Mouse (Mus musculus) large intestine, adult 2 months (tissue): ENCODE data around the gene Rtel1. TPM values are rescaled to one million over a fixed set of nuclear protein-coding genes. Genes with fewer than 3 reads are reported as not detected.

Experiments
- DNase-seq: peaks from one replicate; pipeline ENCODE4 v3.0.0-alpha.2; 2012; ENCODE audit warnings: low read depth, low spot score
- WGBS: fragments of 180-500 bp; shearing (Covaris S2); methylation state at CpG from one replicate; pipeline ENCODE4 v1.1.7; 2018; 5-methylcytosine and 5-hydroxymethylcytosine counted together
- polyA plus RNA-seq: library from polyadenylated mRNA; depleted of rRNA; stranded (reverse); fragments of >200 nt; gene quantifications from 2 replicates; pipeline ENCODE4 v1.2.3, GENCODE M21; 2012; rRNA removed

Gene Rtel1
- polyA plus RNA-seq, 1 experiment: 39.6 TPM

DNA sequence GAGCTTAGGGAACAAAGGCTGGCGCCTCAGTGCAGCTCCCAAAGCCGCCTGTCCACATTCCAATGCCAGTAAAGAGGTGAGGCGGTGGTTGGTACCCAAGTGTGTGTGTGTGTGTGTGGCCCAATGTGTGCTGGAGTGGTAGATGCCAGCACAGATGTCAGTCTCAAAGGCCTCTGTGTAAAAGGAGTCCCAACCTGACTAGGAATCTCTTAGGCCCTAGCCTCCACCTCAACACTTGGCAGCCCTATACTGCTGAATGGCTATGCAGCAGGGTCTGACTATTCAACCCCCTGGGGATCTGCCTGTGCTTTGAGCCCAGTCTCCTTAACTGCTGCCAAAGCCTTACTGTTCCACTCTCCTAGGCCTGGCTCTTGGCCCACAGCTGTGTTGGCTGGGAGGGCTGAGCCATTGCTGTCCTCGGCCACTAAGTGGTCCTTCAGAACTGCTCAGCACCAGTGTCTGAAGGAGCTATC is 65.4 kb downstream of the Rtel1 start:
- WGBS: 81% methylated on average over 4 of the region's 4 CpGs

DNA sequence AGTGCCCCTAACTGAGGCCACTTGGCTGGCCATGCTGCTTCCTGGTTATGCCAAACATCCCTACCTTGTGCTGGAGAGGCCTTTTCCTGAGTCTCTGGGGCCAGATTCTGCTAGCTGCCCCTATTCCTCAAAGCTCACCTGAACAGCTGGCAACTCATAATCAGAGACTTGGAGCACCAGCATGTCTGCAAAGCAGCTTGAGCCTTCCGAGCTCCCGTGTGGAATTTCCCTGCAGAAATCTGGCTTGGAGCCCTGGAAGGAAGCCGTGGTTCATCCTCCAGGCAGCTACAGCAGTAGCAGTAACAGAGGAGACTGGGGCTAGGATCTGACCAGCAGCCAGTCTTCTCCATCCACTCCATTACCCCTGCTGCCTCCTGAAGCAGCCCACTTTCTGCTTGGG is 66.3 kb downstream of the Rtel1 start:
- DNase-seq: no peak
- 69% methylated on average over 3 of the region's 3 CpGs for WGBS

More for the DNA sequence above, 65.4 kb downstream of the Rtel1 start:
- DNase-seq: no peak

DNA sequence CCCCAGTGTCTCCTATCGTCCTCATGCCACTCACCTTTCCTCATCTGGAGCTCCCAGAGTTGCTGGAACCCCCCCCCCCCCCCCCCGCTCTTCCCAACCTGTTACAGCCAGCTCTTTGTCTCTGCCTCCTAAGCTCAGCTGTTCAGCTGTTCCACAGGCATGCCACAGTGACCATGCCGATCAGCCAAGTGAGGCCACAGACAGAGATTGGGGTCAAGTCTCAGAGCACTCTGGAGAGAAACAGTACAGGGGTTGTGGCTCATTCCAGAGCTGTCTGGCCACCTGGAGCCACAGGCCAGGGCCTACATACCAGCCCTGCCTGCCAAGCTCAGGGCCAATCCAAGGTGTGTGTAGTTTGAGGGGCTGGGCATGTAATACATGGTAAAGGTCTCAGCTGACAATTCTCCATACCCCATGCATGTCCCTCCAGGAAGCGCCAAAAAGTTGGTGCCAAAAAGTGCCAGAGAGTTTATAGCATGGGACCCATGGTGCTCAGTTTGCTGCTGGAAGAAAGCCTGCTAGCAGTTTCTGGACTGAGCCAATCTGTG is 67.2 kb downstream of the Rtel1 start:
- DNase-seq: no peak
- 77% methylated on average over 4 of the region's 4 CpGs for WGBS

DNA sequence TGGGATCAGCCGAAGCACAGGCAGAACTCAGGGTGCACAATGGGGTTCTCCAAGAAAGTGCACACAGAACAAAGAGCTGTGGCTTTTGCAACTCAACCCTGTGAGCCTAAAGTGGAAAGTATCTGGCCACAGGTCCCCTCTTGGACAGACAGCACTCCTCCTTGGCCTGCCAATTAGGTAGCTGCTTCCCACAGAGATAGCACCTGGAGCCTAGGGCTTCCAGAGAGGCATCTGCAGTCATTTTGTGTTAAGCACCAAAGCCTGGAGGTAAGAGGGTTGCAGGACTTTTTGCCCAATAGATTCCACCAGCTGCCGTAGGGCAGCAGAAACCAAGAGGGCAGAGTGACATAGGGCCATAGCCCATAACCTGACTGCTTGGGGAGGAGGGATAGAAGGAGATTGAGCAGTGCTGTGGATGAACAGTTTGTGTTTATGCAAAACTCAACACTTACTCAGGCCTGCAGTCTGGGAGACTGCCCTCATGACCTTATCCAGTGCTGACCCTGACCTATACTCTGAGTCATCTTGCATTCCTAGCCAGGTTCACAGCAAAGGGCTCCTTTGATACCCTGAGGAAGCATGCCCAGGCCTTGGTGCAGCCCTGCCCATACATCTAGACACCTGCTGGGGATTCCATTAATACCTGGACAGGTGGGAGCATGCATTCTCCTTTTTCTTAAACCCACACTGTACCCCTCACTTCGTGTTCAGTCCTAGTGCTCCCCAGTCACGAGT is 70.8 kb downstream of the Rtel1 start:
- 63% methylated on average over 4 of the region's 4 CpGs for WGBS
- DNase-seq: no peak

DNA sequence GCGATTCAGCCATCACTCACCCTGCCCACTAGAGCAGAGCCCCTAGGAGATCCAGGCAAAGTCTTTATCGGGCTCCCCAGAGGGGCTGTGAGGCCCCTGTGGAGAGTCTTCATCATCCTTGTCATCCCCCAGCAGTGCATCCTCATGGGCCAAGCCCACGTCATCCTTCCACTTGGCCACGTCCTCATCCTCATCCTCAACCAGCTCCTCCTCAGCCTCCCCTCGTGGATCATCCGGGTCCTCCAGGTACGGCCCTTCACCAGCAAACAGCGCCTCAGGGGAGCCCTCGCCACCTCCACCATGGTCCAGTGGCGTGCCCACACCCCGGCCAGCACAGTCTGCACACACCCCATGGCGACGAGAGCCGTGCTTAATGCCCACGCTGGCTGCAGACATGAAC is 71.5 kb downstream of the Rtel1 start:
- WGBS: 87% methylated on average over 15 of the region's 15 CpGs

DNA sequence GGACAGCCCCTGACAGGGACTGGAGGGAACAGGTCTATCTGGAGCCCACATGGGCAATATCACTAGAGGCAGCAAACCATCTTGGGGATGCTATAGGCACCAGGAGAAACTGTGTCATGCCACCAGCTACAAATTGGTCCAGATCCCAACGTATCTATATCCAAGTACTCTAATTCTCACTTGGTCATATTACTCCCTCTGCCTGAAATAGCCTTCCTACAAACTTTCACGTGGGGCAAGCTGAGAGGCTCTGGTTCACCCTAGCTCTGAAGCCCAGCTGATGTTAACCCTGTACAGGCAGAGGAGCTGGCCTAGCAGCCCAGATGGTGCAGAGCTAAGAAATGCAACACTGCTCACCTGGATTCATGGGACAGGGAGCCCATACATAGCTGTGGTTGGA is 72.0 kb downstream of the Rtel1 start:
- no peak for DNase-seq
- 52% methylated on average over 2 of the region's 2 CpGs for WGBS

More for the DNA sequence above, 71.5 kb downstream of the Rtel1 start:
- no peak for DNase-seq

DNA sequence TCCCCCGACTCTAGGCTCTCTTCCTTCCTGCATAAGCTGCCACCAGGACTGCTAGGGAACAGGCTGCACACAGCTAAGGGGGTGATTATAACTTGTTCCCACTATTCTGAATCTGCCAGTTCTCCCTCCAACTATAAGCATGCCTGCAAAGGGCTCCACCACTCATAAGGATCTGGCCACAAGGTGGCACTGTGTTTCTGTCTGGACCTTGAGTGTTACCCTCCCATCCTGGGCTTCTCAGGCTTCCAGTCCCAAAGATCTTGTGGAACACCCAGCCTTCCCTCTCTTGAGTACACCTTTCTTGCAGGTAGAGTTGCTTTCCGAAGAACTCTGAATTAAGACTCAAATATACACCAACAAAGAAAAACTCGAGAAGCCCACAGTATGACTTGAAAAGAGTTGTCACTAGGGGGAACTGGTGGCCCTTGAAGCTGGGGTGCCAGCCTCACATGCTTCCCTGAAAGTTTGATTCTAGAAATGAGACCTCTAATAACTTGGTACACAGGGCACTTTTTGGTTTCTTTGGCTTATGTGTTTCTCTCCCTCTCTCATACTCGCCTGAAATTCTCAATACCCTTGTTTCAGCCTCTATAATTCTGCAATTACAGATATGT is 73.2 kb downstream of the Rtel1 start:
- 26% methylated on average over 4 of the region's 4 CpGs for WGBS
- DNase-seq: peak; percentile 64

DNA sequence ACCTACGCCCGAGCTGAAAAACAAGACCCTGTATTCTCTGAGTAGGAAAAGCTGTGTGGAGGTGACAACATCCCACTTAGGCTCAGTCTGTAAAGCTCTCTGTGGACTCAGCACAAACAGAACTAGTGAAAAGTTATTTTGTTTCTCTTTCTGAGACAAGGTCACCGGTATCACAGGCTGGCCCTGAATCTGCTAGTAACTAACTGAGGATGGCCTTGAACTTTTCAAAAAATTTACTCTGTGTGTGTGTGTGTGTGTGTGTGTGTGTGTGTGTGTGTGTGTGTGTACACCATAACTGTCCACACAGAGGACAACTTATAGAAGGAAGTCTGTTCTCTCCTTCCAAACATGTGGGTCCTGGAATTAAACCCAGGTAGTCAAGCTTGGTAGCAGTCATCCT is 74.5 kb downstream of the Rtel1 start:
- no peak for DNase-seq
- 92% methylated on average over 3 of the region's 3 CpGs for WGBS

DNA sequence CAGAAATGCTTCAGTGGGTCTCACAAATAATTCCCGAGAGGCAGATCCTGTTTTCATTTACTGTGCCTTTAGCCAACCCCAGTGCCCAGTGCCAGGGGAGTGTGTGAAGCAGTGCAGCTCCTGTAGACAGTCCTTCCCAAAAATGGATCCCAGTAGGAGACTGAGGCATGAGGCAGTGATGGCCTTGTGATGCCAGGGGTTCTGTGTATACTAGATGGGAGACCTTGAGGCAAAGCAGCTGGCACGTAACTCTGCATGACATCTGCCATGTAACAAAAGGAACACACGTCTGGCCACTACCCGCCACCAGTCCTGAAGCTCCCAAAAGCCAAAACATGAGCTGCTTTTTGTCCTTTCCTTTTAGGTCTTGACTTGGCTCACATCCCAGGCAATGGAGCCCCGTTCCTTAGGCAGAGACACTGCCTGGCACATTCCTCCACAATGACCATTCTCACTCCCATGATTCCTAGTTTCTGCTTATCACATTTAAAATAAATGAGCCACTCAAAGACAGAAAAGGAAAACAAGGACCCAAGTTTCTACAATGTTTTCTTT is 77.7 kb downstream of the Rtel1 start:
- DNase-seq: no peak
- 67% methylated on average over 5 of the region's 5 CpGs for WGBS

DNA sequence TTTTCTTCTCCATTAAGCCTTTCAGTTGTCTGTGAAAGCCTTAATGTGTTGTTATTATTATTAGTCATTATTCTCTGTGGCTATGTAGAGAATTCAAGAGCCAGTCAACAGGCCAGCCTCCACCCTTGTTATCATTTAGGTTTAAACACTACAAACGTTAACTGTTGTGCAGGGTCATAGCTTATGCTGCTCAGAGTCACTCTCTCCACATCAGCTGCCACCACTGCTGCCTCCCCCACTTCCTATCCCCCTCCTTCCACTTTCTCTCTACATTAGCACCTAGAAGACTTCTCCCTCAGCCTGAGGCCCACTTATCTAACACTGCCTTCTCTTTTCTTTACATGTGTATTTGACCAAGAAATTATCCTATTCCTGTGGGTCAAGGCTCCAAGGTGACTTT is 82.0 kb downstream of the Rtel1 start:
- 24% methylated on average over 1 of the region's 1 CpGs for WGBS

DNA sequence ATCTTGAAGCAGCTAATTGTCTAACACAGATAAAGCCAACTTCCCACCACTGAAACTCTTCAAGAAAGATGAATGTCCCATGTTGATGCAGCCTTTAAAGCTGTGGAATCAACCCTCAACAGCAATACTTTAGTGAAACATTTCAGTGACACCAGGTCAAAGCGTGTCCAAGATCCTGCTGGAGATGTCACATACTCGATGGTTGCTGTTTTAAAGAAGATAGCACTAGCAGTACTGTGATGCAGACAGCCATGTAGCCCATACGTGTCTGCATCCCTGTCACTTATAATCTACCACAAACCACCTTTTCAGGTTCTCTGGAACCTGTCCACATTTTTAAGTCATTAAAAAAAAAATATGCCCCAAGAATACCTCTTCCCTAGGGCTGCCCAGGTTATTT is 84.2 kb downstream of the Rtel1 start:
- WGBS: 89% methylated on average over 3 of the region's 3 CpGs
- no peak for DNase-seq

More for the DNA sequence above, 82.0 kb downstream of the Rtel1 start:
- no peak for DNase-seq

Other genes with a start within 250 kb of the Rtel1 start
- gene Kcnq2, start 184.4 kb upstream of the Rtel1 start, polyA plus RNA-seq: 0.37 and 0.43 TPM in 2 replicates
- 3.4 and 3.9 TPM in 2 replicates for gene Eef1a2, start 162.7 kb upstream of the Rtel1 start, polyA plus RNA-seq
- gene Ppdpf, start 132.5 kb upstream of the Rtel1 start, polyA plus RNA-seq: 168 and 172 TPM in 2 replicates
- 23.9 and 28.2 TPM in 2 replicates for gene Ptk6, start 117.0 kb upstream of the Rtel1 start, polyA plus RNA-seq
- 0.87 and 1.3 TPM in 2 replicates for gene Srms, start 106.6 kb upstream of the Rtel1 start, polyA plus RNA-seq
- 0.32 and 0.77 TPM in 2 replicates for gene Fndc11, start 99.7 kb upstream of the Rtel1 start, polyA plus RNA-seq
- gene Helz2, start 77.7 kb upstream of the Rtel1 start, polyA plus RNA-seq: 24.7 and 67.9 TPM in 2 replicates
- gene Gmeb2, start 31.7 kb upstream of the Rtel1 start, polyA plus RNA-seq: 17.5 and 24.8 TPM in 2 replicates
- gene Stmn3, start 5.2 kb upstream of the Rtel1 start, polyA plus RNA-seq: 2.8 and 4.3 TPM in 2 replicates
- gene Zgpat, start 45.2 kb downstream of the Rtel1 start, polyA plus RNA-seq: 16.7 and 26.7 TPM in 2 replicates
- gene Arfrp1, start 45.7 kb downstream of the Rtel1 start, polyA plus RNA-seq: 29.3 and 29.6 TPM in 2 replicates
- gene Lime1, start 60.3 kb downstream of the Rtel1 start, polyA plus RNA-seq: 37.6 and 48.7 TPM in 2 replicates
- gene Zbtb46, start 139.7 kb downstream of the Rtel1 start, polyA plus RNA-seq: 1.6 and 1.7 TPM in 2 replicates
- gene Abhd16b, start 173.5 kb downstream of the Rtel1 start, polyA plus RNA-seq: 0.05 and 0.11 TPM in 2 replicates
- 26.8 and 28.8 TPM in 2 replicates for gene Tpd52l2, start 177.4 kb downstream of the Rtel1 start, polyA plus RNA-seq
- gene Dnajc5, start 200.7 kb downstream of the Rtel1 start, polyA plus RNA-seq: 38.0 and 53.9 TPM in 2 replicates